Mouse (Mus musculus) inflammation-experienced regulatory T-cells (primary cell): ENCODE results near the gene Zgrf1. TPM values are rescaled to one million over a fixed set of nuclear protein-coding genes. Genes with fewer than 3 reads are reported as not detected.

ENCODE experiments used
- polyA plus RNA-seq, 2 experiments: library from polyadenylated mRNA; unstranded; fragments of 100-300 nt; shearing (Covaris generic); gene quantifications; one replicate each; pipeline ENCODE4 v1.2.1; 2017

The Zgrf1 gene
- 1 to 10 TPM; 1.4 to 2.9 TPM for polyA plus RNA-seq

DNA sequence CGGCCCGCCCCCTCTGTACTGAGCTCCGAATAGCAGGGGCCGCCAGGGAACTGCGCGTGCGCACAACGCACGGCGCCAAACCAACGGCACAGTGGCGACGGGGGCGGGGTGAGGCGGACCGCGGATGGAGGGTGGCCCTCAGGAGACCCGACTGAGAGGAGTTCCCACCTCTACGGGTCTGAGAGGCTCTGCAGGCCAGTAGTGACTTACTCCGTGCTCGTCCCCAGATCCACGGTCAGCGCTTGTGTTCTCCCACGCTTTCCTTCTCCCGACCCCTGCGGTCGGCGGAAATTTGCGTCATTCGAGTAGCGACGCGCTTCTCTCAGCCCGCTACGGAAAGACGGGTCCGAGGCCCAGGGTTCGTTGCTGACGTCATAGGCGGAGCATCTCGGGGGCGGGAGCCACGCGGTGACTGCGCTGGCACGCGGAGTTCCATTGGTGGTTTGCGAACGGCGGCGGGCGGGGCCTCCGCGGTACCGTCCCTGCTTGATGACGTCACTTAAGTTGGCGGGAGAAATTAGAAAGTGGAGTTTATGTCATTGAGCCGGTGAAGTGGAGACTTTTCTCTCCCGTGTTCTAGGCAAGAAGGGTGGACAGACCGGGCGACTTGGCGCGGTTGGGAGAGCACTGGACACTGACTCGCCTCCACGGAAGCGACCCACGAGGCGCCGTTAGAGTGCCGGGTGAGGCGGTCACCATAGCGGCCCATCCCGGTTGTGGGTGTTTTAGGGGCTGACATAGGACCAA, at the start of gene Zgrf1, which contains the start of gene Larp7:
TSS of gene Zgrf1 (plus strand) at position 517 of the 747 bp plus-strand sequence.
TSS of gene Larp7 (minus strand) at position 377 of the 747 bp plus-strand sequence.

GRCm38 (mm10) chr3:127633080-127634032, 80.1 kb downstream of the Zgrf1 start, which contains the start of gene Neurog2:
TSS of gene Neurog2 (plus strand) at chr3:127633135.

Other genes starting within 250 kb of the Zgrf1 start
- 1 to 10 TPM; 1.2 to 6.3 TPM for gene Ank2, start 54.1 kb upstream of the Zgrf1 start, polyA plus RNA-seq
- gene Larp7, start 140 bp upstream of the Zgrf1 start, polyA plus RNA-seq = 10 to 100 TPM; 47.0 to 47.2 TPM
- not detected for gene Neurog2, start 79.6 kb downstream of the Zgrf1 start, polyA plus RNA-seq
- gene Alpk1, start 227.0 kb downstream of the Zgrf1 start, polyA plus RNA-seq = 1 to 10 TPM; 1.2 to 1.5 TPM
- under 1 TPM; 0.25 to 0.29 TPM for gene Tifa, start 236.3 kb downstream of the Zgrf1 start, polyA plus RNA-seq